Mouse (Mus musculus): ENCODE results near the gene Arl4c.

DNA sequence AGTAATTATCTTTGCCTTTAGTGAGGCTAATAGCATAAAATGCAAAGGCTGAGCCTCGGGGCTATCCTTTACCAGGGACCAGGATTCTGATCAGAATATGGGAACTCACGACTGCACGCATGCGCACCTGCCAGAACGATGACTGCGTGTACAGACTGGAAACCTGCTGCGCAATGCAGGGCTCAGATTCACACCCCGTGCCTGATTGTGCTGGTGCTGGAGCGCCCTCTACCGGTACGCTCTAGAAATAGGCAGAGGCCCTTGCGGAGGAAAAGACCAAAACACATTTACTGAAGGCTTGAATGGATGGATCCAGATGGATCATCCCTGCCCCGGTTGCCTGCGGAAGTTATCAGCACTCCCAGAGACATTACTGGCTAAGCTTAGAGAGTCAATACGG lies 3.8 kb upstream of the Arl4c start:
- TF ChIP-seq CTCF (IDR thresholded peaks at IDR 0.05; ENCODE audit: borderline replicate concordance, extremely low read depth, insufficient read depth, insufficient read length) = peak; percentile 99
- no peak for TF ChIP-seq POLR2A (IDR thresholded peaks at IDR 0.05; ENCODE audit: borderline replicate concordance, extremely low read depth, insufficient read depth, insufficient read length, poor library complexity, severe bottlenecking)

Data from brain, embryonic 14.5 days (tissue).